Mouse (Mus musculus) thymus, adult 2 months (tissue): ENCODE measurements around the gene 2010315B03Rik. TPM values are rescaled to one million over a fixed set of nuclear protein-coding genes. Genes with fewer than 3 reads are reported as not detected.

ENCODE experiments used
- DNase-seq: peaks from one replicate; pipeline ENCODE4 v3.0.0; 2021
- H3K27ac ChIP-seq: fragments of 200-500 bp; 2 replicates; pipeline ENCODE4 v1.5.1; 2012; ENCODE audit warnings: low read length, control low read depth; ENCODE audit not compliant: control insufficient read depth, insufficient read depth
- H3K27me3 ChIP-seq: fragments of 200-500 bp; 2 replicates; pipeline ENCODE4 v1.6.1; 2012; ENCODE audit warnings: mild to moderate bottlenecking, low read length, moderate library complexity, mixed read lengths; ENCODE audit not compliant: control insufficient read depth, insufficient read depth
- H3K36me3 ChIP-seq: fragments of 200-500 bp; 2 replicates; pipeline ENCODE4 v1.6.1; 2012; ENCODE audit warnings: mild to moderate bottlenecking, low read length, moderate library complexity; ENCODE audit not compliant: control insufficient read depth, insufficient read depth
- H3K4me1 ChIP-seq: fragments of 200-500 bp; replicated peaks from 2 replicates; pipeline ENCODE4 v1.6.1; 2012; ENCODE audit warnings: low read length; ENCODE audit not compliant: control insufficient read depth, insufficient read depth
- H3K4me3 ChIP-seq: fragments of 200-500 bp; 2 replicates; pipeline ENCODE4 v1.5.1; 2012; ENCODE audit warnings: mild to moderate bottlenecking, low read length, control low read depth, moderate library complexity; ENCODE audit not compliant: control insufficient read depth, insufficient read depth
- CTCF ChIP-seq: fragments of 200-500 bp; IDR thresholded peaks from 2 replicates; pipeline ENCODE4 v1.5.1; 2012; ENCODE audit warnings: mild to moderate bottlenecking, control low read depth, low read length, moderate library complexity, borderline replicate concordance; ENCODE audit not compliant: control insufficient read depth, poor library complexity, insufficient read depth; ENCODE audit errors: extremely low read depth
- POLR2A ChIP-seq: fragments of 200-500 bp; IDR thresholded peaks from 2 replicates; pipeline ENCODE4 v1.6.1; 2012; ENCODE audit warnings: mild to moderate bottlenecking, low read length, control low read depth, moderate library complexity; ENCODE audit not compliant: control insufficient read depth, poor library complexity, insufficient read depth; ENCODE audit errors: extremely low read depth
- WGBS: fragments of 180-500 bp; shearing (Covaris S2); methylation state at CpG from one replicate; pipeline ENCODE4 v1.1.7; 2018; 5-methylcytosine and 5-hydroxymethylcytosine counted together
- polyA plus RNA-seq: library from polyadenylated mRNA; depleted of rRNA; stranded (reverse); fragments of >200 nt; gene quantifications from 2 replicates; pipeline ENCODE4 v1.2.3, GENCODE M21; 2012

2010315B03Rik gene
- polyA plus RNA-seq, 1 experiment, result 4.4 TPM

- Histone ChIP-seq H3K27me3 (no peaks in the 10 kb centered on the region), H3K4me1 (peaks cover 11% of the 10 kb centered on the region), H3K4me3 (no peak overlapping the region), H3K36me3 (no peaks in the 10 kb centered on the region), H3K27ac (peak overlapping the region; percentile 46; the same call in 1 of the 2 replicates)
- no peak for DNase-seq
- WGBS, result 73% methylated on average over 2 of the region's 2 CpGs
- TF ChIP-seq CTCF, result no peak
- no peak for TF ChIP-seq POLR2A
Observed at GRCm38 (mm10) chr9:124280576-124281447, 31.7 kb downstream of the 2010315B03Rik start.

GRCm38 (mm10) chr9:124279300-124279699 is 33.2 kb downstream of the 2010315B03Rik start:
- peaks cover 11% of the 10 kb centered on the region for H3K4me1 ChIP-seq
- H3K36me3 ChIP-seq, result no peaks in the 10 kb centered on the region
- H3K4me3 ChIP-seq, result no peak overlapping the region
- H3K27ac ChIP-seq, result no peak overlapping the region
- no peaks in the 10 kb centered on the region for H3K27me3 ChIP-seq
- TF ChIP-seq POLR2A (no peak), CTCF (no peak)
- DNase-seq, result no peak
- WGBS, result 32% methylated on average over 2 of the region's 2 CpGs

- H3K36me3 ChIP-seq, result peaks cover 11% of the 10 kb centered on the region
- H3K4me3 ChIP-seq, result no peak overlapping the region
- H3K27me3 ChIP-seq, result no peaks in the 10 kb centered on the region
- no peak for TF ChIP-seq CTCF
- no peak for TF ChIP-seq POLR2A
- DNase-seq, result no peak
- H3K4me1 ChIP-seq, result no peaks in the 10 kb centered on the region
- no peak overlapping the region for H3K27ac ChIP-seq
- WGBS, result 81% methylated on average over 2 of the region's 2 CpGs
Observed at GRCm38 (mm10) chr9:124275064-124275463, 37.4 kb downstream of the 2010315B03Rik start.

- H3K36me3 ChIP-seq, result peaks cover 29% of the 10 kb centered on the region
- TF ChIP-seq CTCF (no peak), POLR2A (no peak)
- H3K4me3 ChIP-seq, result no peak overlapping the region
- no peaks in the 10 kb centered on the region for H3K27me3 ChIP-seq
- no peaks in the 10 kb centered on the region for H3K4me1 ChIP-seq
- H3K27ac ChIP-seq, result no peak overlapping the region
- DNase-seq, result no peak
Observed at GRCm38 (mm10) chr9:124273172-124273571, 39.3 kb downstream of the 2010315B03Rik start.

GRCm38 (mm10) chr9:124267929-124268328 is 44.6 kb downstream of the 2010315B03Rik start:
- WGBS, result 92% methylated on average over 2 of the region's 2 CpGs

GRCm38 (mm10) chr9:124267493-124267892 is 45.0 kb downstream of the 2010315B03Rik start:
- DNase-seq, result no peak
- no peak overlapping the region for H3K4me3 ChIP-seq
- no peaks in the 10 kb centered on the region for H3K27me3 ChIP-seq
- TF ChIP-seq POLR2A (no peak), CTCF (no peak)
- H3K4me1 ChIP-seq, result no peaks in the 10 kb centered on the region
- peaks cover 29% of the 10 kb centered on the region for H3K36me3 ChIP-seq
- no peak overlapping the region for H3K27ac ChIP-seq

More at GRCm38 (mm10) chr9:124267929-124268328, 44.6 kb downstream of the 2010315B03Rik start:
- H3K4me3 ChIP-seq, result no peak overlapping the region
- no peaks in the 10 kb centered on the region for H3K4me1 ChIP-seq
- no peak overlapping the region for H3K27ac ChIP-seq
- H3K27me3 ChIP-seq, result no peaks in the 10 kb centered on the region
- H3K36me3 ChIP-seq, result peaks cover 29% of the 10 kb centered on the region
- TF ChIP-seq CTCF, result no peak
- no peak for TF ChIP-seq POLR2A
- no peak for DNase-seq

DNA sequence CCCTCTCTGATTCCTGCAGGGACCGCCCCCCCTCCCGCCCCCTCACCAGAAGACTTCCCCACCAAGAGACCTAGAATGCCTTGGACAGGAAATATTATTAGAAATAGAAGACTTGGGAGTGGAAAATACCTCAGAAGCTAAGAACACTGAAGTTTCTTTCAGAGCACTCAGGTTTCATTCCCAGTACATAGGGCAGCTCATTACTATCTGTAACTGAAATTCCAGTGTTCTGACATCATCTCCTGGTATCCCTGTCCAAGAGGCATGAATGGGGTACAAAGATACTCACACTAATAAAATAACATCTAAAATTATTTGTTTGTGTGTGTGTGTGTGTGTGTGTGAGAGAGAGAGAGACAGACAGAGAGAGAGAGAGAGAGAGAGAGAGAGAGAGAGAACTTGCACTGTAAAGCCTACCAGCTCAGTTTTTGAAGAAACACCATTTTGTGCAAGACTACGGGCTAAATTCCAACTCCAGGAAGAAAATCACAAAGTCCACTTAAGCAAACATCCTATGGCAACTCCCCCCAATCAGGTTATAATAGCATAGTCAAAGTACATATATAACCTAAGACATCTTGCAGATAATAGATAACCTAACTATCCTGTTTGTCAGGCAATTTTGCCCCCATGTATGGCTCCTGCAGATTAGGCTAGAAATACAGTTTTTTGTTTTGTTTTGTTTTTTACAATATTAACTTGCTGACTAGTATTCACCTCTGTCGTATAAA is 49.3 kb downstream of the 2010315B03Rik start:
- DNase-seq, result no peak
- WGBS, result 58% methylated on average over 4 of the region's 4 CpGs
- H3K27ac ChIP-seq, result no peak overlapping the region
- no peaks in the 10 kb centered on the region for H3K36me3 ChIP-seq
- H3K4me3 ChIP-seq, result no peak overlapping the region
- H3K27me3 ChIP-seq, result no peaks in the 10 kb centered on the region
- H3K4me1 ChIP-seq, result no peaks in the 10 kb centered on the region
- TF ChIP-seq CTCF (no peak), POLR2A (no peak)
